Mouse (Mus musculus) limb, embryonic 14.5 days (tissue): ENCODE measurements around the gene Noct. TPM values are rescaled to one million over a fixed set of nuclear protein-coding genes. Genes with fewer than 3 reads are reported as not detected.
A peak's percentile ranks its signal among the peaks of the same experiment; 100 is the strongest.

Experiments used
- ATAC-seq: fragments of 200-750 bp; cut with Nextera tagmentation; 2 replicates; pipeline ENCODE4 v1.8.0; 2017; ENCODE audit warnings: low read depth, moderate number of reproducible peaks, moderate TSS enrichment; ENCODE audit not compliant: low FRiP score
- DNase-seq: peaks from one replicate; pipeline ENCODE4 v3.0.0-alpha.2; 2015; ENCODE audit warnings: low spot score
- H3K27ac ChIP-seq: fragments of 300-500 bp; sonication (generic); replicated peaks from 2 replicates; pipeline ENCODE4 v1.5.1; 2014; ENCODE audit warnings: low read depth, mild to moderate bottlenecking, low read length, moderate library complexity, mixed read lengths
- H3K27me3 ChIP-seq: fragments of 300-500 bp; sonication (generic); 2 replicates; pipeline ENCODE4 v1.6.1; 2014; ENCODE audit warnings: low read length, mixed read lengths; ENCODE audit not compliant: control insufficient read depth, insufficient read depth
- H3K36me3 ChIP-seq: fragments of 300-500 bp; sonication (generic); 2 replicates; pipeline ENCODE4 v1.6.1; 2014; ENCODE audit warnings: mild to moderate bottlenecking, low read length, moderate library complexity, mixed read lengths; ENCODE audit not compliant: control insufficient read depth, insufficient read depth
- H3K4me1 ChIP-seq: fragments of 300-500 bp; sonication (generic); 2 replicates; pipeline ENCODE4 v1.6.1; 2014; ENCODE audit warnings: antibody characterized with exemption, low read length, mixed read lengths; ENCODE audit not compliant: control insufficient read depth, insufficient read depth
- H3K4me2 ChIP-seq: fragments of 300-500 bp; sonication (generic); replicated peaks from 2 replicates; pipeline ENCODE4 v1.6.1; 2014; ENCODE audit warnings: low read depth, mild to moderate bottlenecking, low read length, moderate library complexity; ENCODE audit not compliant: severe bottlenecking
- H3K4me3 ChIP-seq: fragments of 300-500 bp; sonication (generic); replicated peaks from 2 replicates; pipeline ENCODE4 v1.5.1; 2014; ENCODE audit warnings: low read length
- H3K9ac ChIP-seq: fragments of 300-500 bp; sonication (generic); 2 replicates; pipeline ENCODE4 v1.6.1; 2014; ENCODE audit warnings: mild to moderate bottlenecking, low read depth, low read length, moderate library complexity; ENCODE audit not compliant: severe bottlenecking
- H3K9me3 ChIP-seq: fragments of 300-500 bp; sonication (generic); 2 replicates; pipeline ENCODE4 v1.6.1; 2016; ENCODE audit warnings: low read length; ENCODE audit not compliant: control insufficient read depth
- POLR2A ChIP-seq: fragments of 200-500 bp; IDR thresholded peaks from 2 replicates; pipeline ENCODE4 v1.8.0; 2012; ENCODE audit warnings: inconsistent platforms, mild to moderate bottlenecking, moderate library complexity, borderline replicate concordance; ENCODE audit not compliant: insufficient read depth, insufficient read length; ENCODE audit errors: extremely low read depth
- WGBS: fragments of 180-500 bp; shearing (Covaris S2); extraction: QIAGEN DNeasy Blood & Tissue Kit; methylation state at CpG from one replicate; pipeline ENCODE4 v1.1.7; 2014; 5-methylcytosine and 5-hydroxymethylcytosine counted together
- polyA plus RNA-seq, 2 experiments: library from polyadenylated mRNA; depleted of rRNA in 1 of 2; stranded (reverse) in 1 of 2; unstranded in 1 of 2; fragments of >200 nt; fragmentation: Nextera tagmentation in 1 of 2; extraction: Ambion mirVana in 1 of 2; gene quantifications; 2 replicates each; pipeline versions ENCODE4 v1.2.1 to v1.2.3; 2012 to 2014

Gene Noct
- polyA plus RNA-seq, 2 experiments: 10.0 to 18.0 TPM

GRCm38 (mm10) chr3:51238515-51238914, 14.3 kb downstream of the Noct start:
- no peaks in the 10 kb centered on the region; the same call in 1 of the 2 replicates for H3K4me1 ChIP-seq
- H3K36me3 ChIP-seq: peaks cover 3% of the 10 kb centered on the region; the same call in 1 of the 2 replicates
- no peaks in the 10 kb centered on the region for H3K27me3 ChIP-seq
- H3K9me3 ChIP-seq: no peaks in the 10 kb centered on the region
- no peak overlapping the region for H3K27ac ChIP-seq
- TF ChIP-seq POLR2A: no peak
- H3K4me2 ChIP-seq: no peak overlapping the region
- ATAC-seq: no peak
- no peak for DNase-seq
- 84% methylated on average over 7 of the region's 7 CpGs for WGBS
- H3K9ac ChIP-seq: no peak overlapping the region
- H3K4me3 ChIP-seq: no peak overlapping the region

- Histone ChIP-seq H3K27me3 (no peaks in the 10 kb centered on the region), H3K4me1 (no peaks in the 10 kb centered on the region; the same call in 1 of the 2 replicates), H3K4me3 (no peak overlapping the region), H3K9ac (no peak overlapping the region), H3K27ac (no peak overlapping the region), H3K36me3 (peaks cover 3% of the 10 kb centered on the region; the same call in 1 of the 2 replicates), H3K4me2 (no peak overlapping the region), H3K9me3 (no peaks in the 10 kb centered on the region)
- ATAC-seq (no peak), DNase-seq (no peak)
- TF ChIP-seq POLR2A: no peak
- WGBS: 86% methylated on average over 3 of the region's 3 CpGs
Observed at GRCm38 (mm10) chr3:51239541-51239940, 15.3 kb downstream of the Noct start.

GRCm38 (mm10) chr3:51247704-51248103, 23.5 kb downstream of the Noct start:
- Histone ChIP-seq H3K27ac (no peak overlapping the region), H3K9ac (no peak overlapping the region), H3K36me3 (peaks cover 34% of the 10 kb centered on the region), H3K4me2 (no peak overlapping the region), H3K4me1 (no peaks in the 10 kb centered on the region), H3K27me3 (no peaks in the 10 kb centered on the region), H3K9me3 (no peaks in the 10 kb centered on the region), H3K4me3 (no peak overlapping the region)
- no peak for TF ChIP-seq POLR2A
- peak; percentile 63 for DNase-seq
- ATAC-seq: peak; percentile 74; the same call in 1 of the 2 replicates
- WGBS: 57% methylated on average over 16 of the region's 16 CpGs

- Histone ChIP-seq H3K27ac (no peak overlapping the region), H3K27me3 (no peaks in the 10 kb centered on the region), H3K4me1 (no peaks in the 10 kb centered on the region), H3K4me2 (no peak overlapping the region), H3K9ac (no peak overlapping the region), H3K36me3 (peaks cover 43% of the 10 kb centered on the region), H3K4me3 (no peak overlapping the region), H3K9me3 (no peaks in the 10 kb centered on the region)
- WGBS: 92% methylated on average over 6 of the region's 6 CpGs
- TF ChIP-seq POLR2A: no peak
- ATAC-seq (no peak), DNase-seq (no peak)
Observed at GRCm38 (mm10) chr3:51248600-51248999, 24.4 kb downstream of the Noct start.

GRCm38 (mm10) chr3:51249460-51249859, 25.2 kb downstream of the Noct start:
- no peak for TF ChIP-seq POLR2A
- no peaks in the 10 kb centered on the region for H3K9me3 ChIP-seq
- no peak overlapping the region for H3K9ac ChIP-seq
- no peak for ATAC-seq
- H3K36me3 ChIP-seq: peaks cover 51% of the 10 kb centered on the region
- no peaks in the 10 kb centered on the region for H3K4me1 ChIP-seq
- WGBS: 94% methylated on average over 11 of the region's 11 CpGs
- H3K27me3 ChIP-seq: no peaks in the 10 kb centered on the region
- no peak overlapping the region for H3K4me2 ChIP-seq
- no peak for DNase-seq
- no peak overlapping the region for H3K27ac ChIP-seq
- no peak overlapping the region for H3K4me3 ChIP-seq

GRCm38 (mm10) chr3:51249866-51250265, 25.6 kb downstream of the Noct start:
- Histone ChIP-seq H3K36me3 (peaks cover 55% of the 10 kb centered on the region), H3K4me2 (no peak overlapping the region), H3K27ac (no peak overlapping the region), H3K4me1 (no peaks in the 10 kb centered on the region), H3K27me3 (no peaks in the 10 kb centered on the region), H3K4me3 (no peak overlapping the region), H3K9me3 (no peaks in the 10 kb centered on the region), H3K9ac (no peak overlapping the region)
- ATAC-seq (no peak), DNase-seq (no peak)
- WGBS: 94% methylated on average over 13 of the region's 13 CpGs
- no peak for TF ChIP-seq POLR2A
